Mouse (Mus musculus): Measurements from ENCODE around the gene Gm17660.

DNA sequence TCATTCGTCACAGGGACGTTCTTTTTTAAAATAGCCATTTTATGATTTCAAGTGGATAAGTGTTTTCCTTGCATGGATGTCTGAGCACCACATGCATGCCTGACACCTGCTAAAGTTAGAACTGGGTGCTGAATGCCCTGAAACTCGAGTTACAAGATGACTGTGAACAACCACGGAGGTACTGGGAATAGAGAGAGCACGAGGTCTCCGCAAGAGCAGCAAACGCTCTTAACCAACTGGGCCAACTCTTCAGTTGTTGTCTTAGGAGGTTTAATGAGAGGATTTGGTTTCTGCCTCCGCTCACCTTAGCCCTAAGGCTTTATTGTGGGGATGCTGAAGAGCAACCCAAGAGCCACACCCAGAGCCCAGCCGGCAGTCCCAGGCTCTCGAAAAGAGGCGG lies 52.6 kb downstream of the Gm17660 start:
- TF ChIP-seq CTCF (IDR thresholded peaks at IDR 0.05; ENCODE audit: insufficient read depth, low read depth, low read length): no peak
- TF ChIP-seq POLR2A (IDR thresholded peaks at IDR 0.05; ENCODE audit: insufficient read depth, low read depth, low read length): no peak

All from olfactory bulb, adult 2 months (tissue).